Mouse (Mus musculus) splenic B cell, adult 2 months (primary cell): ENCODE measurements around the gene Pafah1b2.

Source experiments
- DNase-seq: peaks from one replicate; pipeline ENCODE4 v3.0.0-alpha.2; 2011; ENCODE audit warnings: low read depth, low spot score
- H3K27me3 ChIP-seq: 2 replicates; pipeline ENCODE4 v1.6.1; 2012; ENCODE audit warnings: mild to moderate bottlenecking, low read length, moderate library complexity, mixed read lengths; ENCODE audit not compliant: control insufficient read depth, poor library complexity, insufficient read depth, severe bottlenecking
- H3K36me3 ChIP-seq: 2 replicates; pipeline ENCODE4 v1.6.1; 2012; ENCODE audit warnings: mild to moderate bottlenecking, low read length, moderate library complexity, mixed read lengths; ENCODE audit not compliant: control insufficient read depth, poor library complexity, insufficient read depth, severe bottlenecking

The Pafah1b2 gene

DNA sequence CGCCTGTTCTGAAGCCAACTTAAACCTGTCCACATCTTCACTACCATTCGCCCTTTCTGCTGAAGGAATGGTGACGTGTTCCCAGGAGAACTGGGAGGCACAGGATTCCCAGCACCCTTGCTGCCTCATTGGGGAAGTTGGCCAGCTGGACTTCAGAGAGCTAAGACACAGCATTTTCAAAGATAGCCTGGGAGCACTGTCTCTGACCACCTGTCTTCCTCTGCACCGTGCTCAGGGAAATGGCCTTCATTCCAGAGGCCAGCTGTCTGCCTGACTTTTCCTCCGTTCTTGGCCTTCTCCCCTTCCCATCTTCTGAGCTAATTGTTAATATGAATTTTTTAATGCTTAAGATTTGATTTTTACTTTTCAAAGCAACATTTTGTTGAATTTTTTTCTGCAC, 83.2 kb downstream of the Pafah1b2 start:
- Histone ChIP-seq H3K27me3 (no peaks in the 10 kb centered on the region), H3K36me3 (peaks cover 12% of the 10 kb centered on the region)
- DNase-seq, result no peak

DNA sequence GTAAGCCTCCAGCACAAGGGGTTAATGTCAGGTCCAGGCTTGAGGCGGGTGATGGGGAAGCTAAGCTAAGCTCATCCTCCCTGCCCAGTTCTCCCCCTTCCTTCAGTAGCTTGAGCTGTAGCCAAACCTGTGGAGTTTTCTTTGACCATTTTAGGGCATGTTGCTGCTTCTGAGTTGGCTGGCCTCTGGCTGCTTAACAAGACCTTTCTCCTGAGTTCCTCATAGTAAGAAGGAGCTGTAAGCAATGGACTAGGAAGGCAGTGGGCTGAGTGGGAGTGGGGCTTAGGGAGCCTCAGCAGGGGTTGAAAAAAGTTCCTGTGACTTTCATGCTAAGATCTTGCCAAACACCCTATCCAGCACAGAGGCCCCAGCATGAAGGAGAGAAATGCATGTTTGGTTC, 92.6 kb downstream of the Pafah1b2 start:
- Histone ChIP-seq H3K36me3 (peaks cover 4% of the 10 kb centered on the region; the same call in 1 of the 2 replicates), H3K27me3 (no peaks in the 10 kb centered on the region)
- DNase-seq, result no peak

DNA sequence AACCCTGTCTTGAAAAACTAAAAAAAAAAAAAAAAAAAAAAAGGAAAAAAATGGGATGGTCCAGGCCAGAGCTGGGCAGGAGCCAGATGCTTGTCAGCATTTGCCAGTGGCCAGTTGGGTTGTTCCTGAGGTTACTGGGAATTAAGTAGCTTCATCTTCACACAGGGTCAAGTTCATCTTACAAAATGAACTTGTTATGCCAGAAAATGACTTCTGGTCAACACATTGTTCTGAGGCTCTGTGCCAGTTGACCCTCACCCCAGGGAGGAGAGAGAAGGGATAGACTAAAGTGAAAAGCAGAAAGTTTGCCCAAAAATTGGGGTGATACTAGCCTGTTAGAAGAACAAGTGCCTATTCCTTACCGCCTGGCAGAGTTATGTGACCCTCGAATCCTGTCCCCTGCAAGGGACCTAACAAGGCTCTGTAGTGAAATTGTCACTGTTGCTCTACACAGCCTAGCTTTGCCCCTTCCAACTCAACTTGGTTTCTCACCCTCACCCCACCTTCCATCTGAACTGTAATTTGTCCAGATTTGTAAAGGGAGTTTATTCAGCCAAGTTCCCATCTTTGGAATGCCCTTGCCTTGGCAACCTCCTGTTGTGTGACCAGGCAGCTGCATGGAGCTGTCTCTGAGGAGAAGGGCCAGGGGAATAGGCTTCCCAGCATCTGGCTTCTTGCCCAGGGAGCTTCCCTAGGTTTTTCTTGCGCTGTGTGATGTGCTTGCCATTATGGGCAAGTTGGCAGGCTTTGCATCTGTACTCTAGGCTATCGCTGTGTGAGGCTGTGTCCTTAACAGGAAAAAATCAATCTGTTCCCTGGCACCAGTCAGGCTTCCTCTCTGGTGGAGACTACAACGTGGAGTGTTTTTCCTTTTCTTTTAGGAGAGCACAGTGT, 95.2 kb downstream of the Pafah1b2 start:
- Histone ChIP-seq H3K36me3 (peaks cover 9% of the 10 kb centered on the region), H3K27me3 (no peaks in the 10 kb centered on the region)
- no peak for DNase-seq

DNA sequence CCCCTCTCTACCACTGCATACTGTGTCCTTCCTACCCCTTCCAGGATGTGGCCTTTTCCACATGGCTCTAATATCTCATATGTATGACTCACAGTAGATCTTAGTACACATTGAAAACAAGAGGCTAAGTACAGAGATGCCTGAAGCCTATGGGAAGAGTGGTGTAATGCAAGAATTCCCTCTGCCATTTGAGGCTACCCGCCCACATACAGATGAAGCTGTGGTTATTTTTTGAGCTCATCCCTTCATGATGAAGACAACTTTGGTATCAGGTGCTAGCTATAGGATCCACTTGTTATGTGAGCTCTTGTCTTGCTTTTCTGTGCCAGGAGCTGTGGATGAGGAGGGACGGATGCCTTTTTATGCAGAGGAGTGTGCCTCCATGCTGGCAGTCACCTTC, 96.8 kb downstream of the Pafah1b2 start:
- Histone ChIP-seq H3K27me3 (no peaks in the 10 kb centered on the region), H3K36me3 (peaks cover 12% of the 10 kb centered on the region)
- no peak for DNase-seq
